Mouse (Mus musculus) liver, embryonic 14.5 days (tissue): ENCODE measurements at regions not wholly inside any gene's neighbourhood (a gene's known extent, or its start where the extent isn't known, plus 50 kb on each side); places are given as distances from the start of the nearest gene placed in this dataset.

Experiments used
- ATAC-seq: fragments of 200-750 bp; cut with Nextera tagmentation; 2 replicates; pipeline ENCODE4 v1.8.0; 2017; ENCODE audit warnings: moderate number of reproducible peaks, mild to moderate bottlenecking, moderate library complexity; ENCODE audit not compliant: insufficient read depth
- DNase-seq, 3 experiments: peaks; one replicate each; pipeline ENCODE4 v3.0.0-alpha.2; 2012 to 2013; ENCODE audit warnings: low read depth in 3 of 3, low spot score in 3 of 3
- H3K27ac ChIP-seq: fragments of 300-500 bp; sonication (generic); 2 replicates; pipeline ENCODE4 v1.5.1; 2014; ENCODE audit warnings: moderate library complexity, mild to moderate bottlenecking, control low read depth, inconsistent platforms
- H3K27me3 ChIP-seq: fragments of 300-500 bp; sonication (generic); 2 replicates; pipeline ENCODE4 v1.6.1; 2014; ENCODE audit warnings: mild to moderate bottlenecking, low read length, moderate library complexity; ENCODE audit not compliant: control insufficient read depth, insufficient read depth
- H3K36me3 ChIP-seq: fragments of 300-500 bp; sonication (generic); replicated peaks from 2 replicates; pipeline ENCODE4 v1.6.1; 2014; ENCODE audit warnings: low read depth; ENCODE audit not compliant: control insufficient read depth, insufficient read depth
- H3K4me1 ChIP-seq, 2 experiments: fragments of 200-500 bp in 1 of 2; fragments of 300-500 bp in 1 of 2; sonication (generic) in 1 of 2; replicated peaks; 2 replicates each; pipeline ENCODE4 v1.6.1; 2012 to 2014; ENCODE audit warnings: antibody characterized with exemption in 1 of 2, inconsistent platforms in 1 of 2, low read length in 1 of 2; ENCODE audit not compliant: control insufficient read depth in 2 of 2, insufficient read depth in 2 of 2
- H3K4me2 ChIP-seq: fragments of 300-500 bp; sonication (generic); 2 replicates; pipeline ENCODE4 v1.6.1; 2014; ENCODE audit warnings: low read depth, mild to moderate bottlenecking, control low read depth, moderate library complexity
- H3K4me3 ChIP-seq, 2 experiments: fragments of 200-500 bp in 1 of 2; fragments of 300-500 bp in 1 of 2; sonication (generic) in 1 of 2; 2 replicates each; pipeline ENCODE4 v1.5.1; 2012 to 2014; ENCODE audit warnings: low read depth in 2 of 2, low read length in 2 of 2, mild to moderate bottlenecking in 2 of 2, control low read depth in 1 of 2, inconsistent platforms in 1 of 2, moderate library complexity in 1 of 2; ENCODE audit not compliant: insufficient read depth in 1 of 2
- H3K9ac ChIP-seq: fragments of 300-500 bp; sonication (generic); replicated peaks from 2 replicates; pipeline ENCODE4 v1.6.1; 2014; ENCODE audit warnings: mild to moderate bottlenecking, control low read depth, moderate library complexity
- H3K9me3 ChIP-seq: fragments of 300-500 bp; sonication (generic); 2 replicates; pipeline ENCODE4 v1.6.1; 2016; ENCODE audit warnings: low read length, mixed read lengths; ENCODE audit not compliant: control insufficient read depth
- CTCF ChIP-seq: IDR thresholded peaks from 2 replicates; pipeline ENCODE4 v1.5.1; 2016; ENCODE audit warnings: antibody characterized with exemption, low read depth, control low read depth
- EP300 ChIP-seq: IDR thresholded peaks from 2 replicates; pipeline ENCODE4 v1.6.1; 2016; ENCODE audit warnings: antibody characterized with exemption, low read depth
- WGBS: fragments of 180-500 bp; shearing (Covaris S2); extraction: QIAGEN DNeasy Blood & Tissue Kit; methylation state at CpG from one replicate; pipeline ENCODE4 v1.1.7; 2014; ENCODE audit not compliant: insufficient replicate concordance; 5-methylcytosine and 5-hydroxymethylcytosine counted together

DNA sequence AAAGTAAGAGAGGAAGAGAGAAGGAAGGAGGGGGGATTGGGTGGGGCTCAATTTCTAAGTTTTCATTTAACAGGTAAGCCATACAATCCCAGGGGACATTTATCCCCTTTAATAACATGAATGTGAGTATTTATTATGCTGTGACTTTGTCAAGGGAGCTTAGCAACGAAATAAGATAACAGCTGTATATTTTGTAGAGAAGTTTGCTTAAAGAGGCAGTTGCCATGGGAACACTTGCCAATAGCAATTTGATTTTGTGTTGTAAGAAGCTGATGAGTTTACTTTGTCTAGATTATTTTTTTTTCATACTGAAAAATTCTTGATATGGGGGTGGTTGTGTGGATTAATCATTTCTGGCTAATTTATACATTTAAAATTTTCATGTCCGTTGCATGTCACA, 450.9 kb upstream of the Akr1e1 start:
- H3K9me3 ChIP-seq = no peaks in the 10 kb centered on the region
- H3K36me3 ChIP-seq = no peaks in the 10 kb centered on the region
- H3K4me3 ChIP-seq = no peak overlapping the region
- no peak overlapping the region for H3K9ac ChIP-seq
- H3K27ac ChIP-seq = no peak overlapping the region
- ATAC-seq (no peak), DNase-seq (no peak)
- H3K27me3 ChIP-seq = no peaks in the 10 kb centered on the region
- TF ChIP-seq CTCF = no peak
- TF ChIP-seq EP300 = no peak
- no peak overlapping the region for H3K4me2 ChIP-seq
- H3K4me1 ChIP-seq = no peaks in the 10 kb centered on the region
- WGBS = 42% methylated on average over 2 of the region's 2 CpGs

DNA sequence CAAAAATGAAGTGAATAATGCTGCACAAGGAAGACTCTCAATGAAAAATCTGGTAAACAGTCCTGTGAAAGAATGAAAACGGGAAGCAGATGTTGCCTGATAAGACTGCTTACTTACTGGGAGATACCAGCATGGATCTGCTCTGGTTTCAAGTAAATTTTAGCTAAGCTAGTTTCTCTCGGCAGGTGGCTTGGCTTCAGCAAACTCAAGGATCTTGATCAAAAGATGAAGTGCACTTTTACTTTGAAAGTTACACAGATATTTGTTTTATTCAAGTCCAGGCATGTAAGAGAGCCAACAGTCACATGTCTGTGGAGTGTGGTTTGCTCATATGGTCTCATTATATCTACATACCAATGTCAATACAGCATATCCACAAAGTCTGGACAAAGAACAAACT, 451.5 kb upstream of the Akr1e1 start:
- Histone ChIP-seq H3K4me3 (no peak overlapping the region), H3K27ac (no peak overlapping the region), H3K36me3 (no peaks in the 10 kb centered on the region), H3K9ac (no peak overlapping the region), H3K4me1 (no peaks in the 10 kb centered on the region), H3K9me3 (no peaks in the 10 kb centered on the region), H3K27me3 (no peaks in the 10 kb centered on the region), H3K4me2 (no peak overlapping the region)
- 7% methylated on average over 2 of the region's 2 CpGs for WGBS
- no peak for ATAC-seq
- no peak for DNase-seq
- TF ChIP-seq EP300 (no peak), CTCF (no peak)

DNA sequence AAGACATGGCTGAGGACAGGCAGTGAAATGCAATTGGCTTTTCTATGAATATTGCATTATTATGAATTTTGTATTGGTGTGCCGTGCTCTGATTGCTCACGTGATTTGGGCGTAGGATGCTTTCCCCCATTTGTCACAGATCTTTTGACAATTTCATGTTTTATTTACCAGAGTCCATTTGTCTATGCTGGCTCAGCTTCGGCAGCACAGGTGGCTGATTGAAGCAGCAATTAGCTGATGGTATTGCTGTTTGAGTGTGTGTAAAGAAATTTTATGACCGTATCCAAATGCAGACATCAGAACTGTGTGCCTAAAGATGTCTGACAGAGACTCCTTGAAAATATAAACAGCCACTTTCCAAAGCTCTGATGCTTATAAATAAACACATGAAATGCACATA, 498.5 kb upstream of the Akr1e1 start:
- no peak for DNase-seq
- H3K27ac ChIP-seq = no peak overlapping the region
- no peak for ATAC-seq
- no peaks in the 10 kb centered on the region for H3K4me1 ChIP-seq
- TF ChIP-seq EP300 (no peak), CTCF (no peak)
- H3K4me2 ChIP-seq = no peak overlapping the region
- H3K27me3 ChIP-seq = no peaks in the 10 kb centered on the region
- H3K9me3 ChIP-seq = no peaks in the 10 kb centered on the region
- H3K36me3 ChIP-seq = no peaks in the 10 kb centered on the region
- no peak overlapping the region for H3K4me3 ChIP-seq
- 65% methylated on average over 5 of the region's 5 CpGs for WGBS
- no peak overlapping the region for H3K9ac ChIP-seq

DNA sequence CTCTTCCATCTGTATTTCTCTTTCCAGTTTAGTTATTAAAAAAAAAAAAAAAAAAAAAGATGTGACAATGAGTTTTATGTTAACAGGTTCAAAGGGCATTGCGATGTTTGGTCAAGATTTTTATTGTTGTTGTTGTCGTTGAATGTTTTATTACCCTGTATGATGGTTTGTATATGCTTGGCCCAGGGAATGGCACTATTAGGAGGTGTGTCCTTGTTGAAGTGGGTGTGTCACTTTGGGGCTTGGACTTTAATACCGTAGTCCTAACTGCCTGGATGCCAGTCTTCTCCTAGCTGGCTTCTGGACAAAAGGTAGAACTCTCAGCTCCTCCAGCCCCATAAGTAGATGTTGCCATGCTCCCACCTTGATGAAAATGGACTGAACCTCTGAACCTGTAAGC, 545.9 kb upstream of the Akr1e1 start:
- no peaks in the 10 kb centered on the region for H3K9me3 ChIP-seq
- DNase-seq (no peak), ATAC-seq (no peak)
- WGBS = 61% methylated on average over 3 of the region's 3 CpGs
- no peak overlapping the region for H3K9ac ChIP-seq
- H3K4me1 ChIP-seq = no peaks in the 10 kb centered on the region
- H3K27me3 ChIP-seq = no peaks in the 10 kb centered on the region
- H3K36me3 ChIP-seq = no peaks in the 10 kb centered on the region
- H3K27ac ChIP-seq = no peak overlapping the region
- no peak overlapping the region for H3K4me3 ChIP-seq
- H3K4me2 ChIP-seq = no peak overlapping the region
- no peak for TF ChIP-seq CTCF

DNA sequence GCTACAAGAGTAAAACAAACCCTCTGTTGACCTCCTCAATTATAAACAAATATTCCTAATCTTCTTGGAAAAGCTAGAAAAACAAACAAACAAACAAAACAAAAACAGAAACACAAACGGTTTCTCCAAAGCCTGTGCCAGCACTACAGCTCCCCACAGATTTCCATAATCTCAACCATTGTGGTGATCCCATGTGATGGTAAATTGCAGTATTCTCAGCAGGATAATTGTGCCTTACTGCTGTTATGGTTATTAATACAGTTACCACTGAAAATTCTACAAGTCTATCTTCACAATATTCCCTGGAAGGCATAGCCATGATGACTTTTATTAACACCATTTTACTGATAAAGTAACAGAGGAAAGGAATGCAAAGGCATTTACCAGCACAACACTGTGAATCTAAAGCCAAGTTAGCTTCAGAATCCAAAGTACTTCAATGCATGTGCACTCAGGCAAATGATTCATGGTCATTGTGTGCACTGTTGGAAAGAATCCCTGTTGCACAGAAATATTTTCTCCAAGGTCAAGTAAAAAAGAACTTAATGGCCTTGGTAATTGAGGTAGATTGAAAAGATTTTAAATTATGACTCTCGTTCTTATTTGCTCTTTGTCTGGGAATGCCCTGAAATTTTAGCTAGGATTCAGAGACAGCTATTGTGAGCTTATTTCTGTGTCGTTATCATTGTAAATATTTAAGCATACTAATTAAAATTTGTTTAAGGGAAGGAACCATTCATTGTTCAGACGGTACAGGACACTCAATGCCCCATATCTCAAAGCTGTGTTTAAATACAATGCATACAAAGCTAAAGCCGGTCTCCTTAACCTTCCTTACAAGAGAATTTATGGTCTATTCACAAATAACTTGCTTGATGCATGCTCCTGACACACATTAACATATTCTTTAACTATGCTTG, 551.1 kb upstream of the Akr1e1 start:
- Histone ChIP-seq H3K27ac (no peak overlapping the region), H3K4me1 (no peaks in the 10 kb centered on the region), H3K4me2 (no peak overlapping the region), H3K9ac (no peak overlapping the region), H3K27me3 (no peaks in the 10 kb centered on the region), H3K36me3 (no peaks in the 10 kb centered on the region), H3K9me3 (no peaks in the 10 kb centered on the region), H3K4me3 (no peak overlapping the region)
- TF ChIP-seq CTCF (no peak), EP300 (no peak)
- DNase-seq (no peak), ATAC-seq (no peak)
- 38% methylated on average over 5 of the region's 5 CpGs for WGBS
